Comparison of ENCODE assay signal across 12 mouse cellular contexts in the genomic region with DNA sequence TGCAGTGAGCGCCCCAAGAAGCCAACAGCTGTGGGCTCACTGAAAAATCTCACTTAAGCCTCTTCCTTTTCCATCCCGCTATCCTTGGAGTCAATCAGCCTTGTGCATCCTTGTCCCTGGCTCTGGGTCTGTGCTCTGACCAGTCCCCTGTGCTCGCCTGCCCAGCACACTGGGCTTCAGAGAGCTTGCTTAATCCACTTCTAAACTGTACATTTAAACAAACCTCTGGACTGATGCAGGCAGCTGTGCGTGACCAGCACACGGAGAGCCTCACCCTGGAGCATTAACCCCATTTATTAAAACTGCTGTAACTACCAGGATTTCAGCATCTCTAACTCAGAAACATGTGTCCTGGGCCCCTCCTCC.
DNase-seq lines count a peak whose midpoint lies in the region; ATAC-seq and TF ChIP-seq lines count a peak whose summit lies in the region.
"Had no signal": no experiment of that assay in that cellular context is flagged by ENCODE, and none has a peak within 500 bp of the region (broad histone marks: within the 10 kb centered on the region; RNA-seq: fewer than 3 reads in every experiment).

No protein-coding gene starts in this region.

- H3K9me3 ChIP-seq in heart, embryonic 16.5 days (replicated peaks; ENCODE audit: control insufficient read depth, low read length) = no peaks in the 10 kb centered on the region
- no peaks in the 10 kb centered on the region for H3K9me3 ChIP-seq in lung, embryonic 14.5 days (ENCODE audit: low read depth, low read length)
- no peaks in the 10 kb centered on the region for H3K9me3 ChIP-seq in embryonic facial prominence, embryonic 14.5 days (ENCODE audit: control insufficient read depth, low read length)
- no peaks in the 10 kb centered on the region for H3K9me3 ChIP-seq in limb, embryonic 15.5 days

- WGBS in heart, embryonic 16.5 days = 53% methylated on average over 5 of the region's 5 CpGs
- 40% methylated on average over 5 of the region's 5 CpGs for WGBS in lung, embryonic 14.5 days
- 37% methylated on average over 5 of the region's 5 CpGs for WGBS in embryonic facial prominence, embryonic 14.5 days
- WGBS in limb, embryonic 15.5 days = 40% methylated on average over 5 of the region's 5 CpGs

- peak overlapping the region; percentile 91 for H3K27ac ChIP-seq in heart, embryonic 16.5 days (ENCODE audit: low read length)
- peak overlapping the region; percentile 44; the same call in 1 of the 2 replicates for H3K27ac ChIP-seq in lung, embryonic 14.5 days (ENCODE audit: low read depth)
- peak overlapping the region; percentile 64 for H3K27ac ChIP-seq in embryonic facial prominence, embryonic 14.5 days (replicated peaks; ENCODE audit: low read depth, low read length)
- H3K27ac ChIP-seq in limb, embryonic 15.5 days = peak overlapping the region; percentile 90
- H3K27ac ChIP-seq: macrophage had no signal

- H3K4me2 ChIP-seq in heart, embryonic 16.5 days (ENCODE audit: low read depth, low read length) = no peak overlapping the region
- no peak overlapping the region for H3K4me2 ChIP-seq in lung, embryonic 14.5 days
- H3K4me2 ChIP-seq in embryonic facial prominence, embryonic 14.5 days (ENCODE audit: low read depth, low read length) = no peak overlapping the region
- H3K4me2 ChIP-seq in limb, embryonic 15.5 days = no peak overlapping the region

- ATAC-seq in heart, embryonic 16.5 days (replicated peaks; ENCODE audit: extremely low read depth, insufficient read depth, low FRiP score) = no peak
- no peak for ATAC-seq in lung, embryonic 14.5 days (ENCODE audit: insufficient read depth)
- ATAC-seq in embryonic facial prominence, embryonic 14.5 days (ENCODE audit: low read depth) = 0 out of 2 replicates have a peak, but pooled peaks have one; percentile 7
- 0 out of 2 replicates have a peak, but pooled peaks have one; percentile 16 for ATAC-seq in limb, embryonic 15.5 days (ENCODE audit: insufficient number of reproducible peaks, low FRiP score, low TSS enrichment, low read depth)
- ATAC-seq: forebrain, embryonic 14.5 days had no signal

- H3K4me1 ChIP-seq in heart, embryonic 16.5 days (ENCODE audit: control insufficient read depth, insufficient read depth, low read length) = peaks cover 44% of the 10 kb centered on the region
- peaks cover 14% of the 10 kb centered on the region for H3K4me1 ChIP-seq in lung, embryonic 14.5 days (ENCODE audit: insufficient read depth)
- H3K4me1 ChIP-seq in embryonic facial prominence, embryonic 14.5 days (ENCODE audit: control insufficient read depth, insufficient read depth, low read length) = peaks cover 31% of the 10 kb centered on the region
- peaks cover 48% of the 10 kb centered on the region for H3K4me1 ChIP-seq in limb, embryonic 15.5 days

- TF ChIP-seq CTCF in lung, embryonic 14.5 days (IDR thresholded peaks at IDR 0.05; ENCODE audit: low read depth) = no peak

- peak overlapping the region; percentile 61 for H3K9ac ChIP-seq in heart, embryonic 16.5 days (ENCODE audit: low read length)
- no peak overlapping the region for H3K9ac ChIP-seq in lung, embryonic 14.5 days
- 0 out of 2 replicates have a peak overlapping the region, but pooled peaks have one; percentile 11 for H3K9ac ChIP-seq in embryonic facial prominence, embryonic 14.5 days (ENCODE audit: low read depth, low read length)
- H3K9ac ChIP-seq in limb, embryonic 15.5 days = 0 out of 2 replicates have a peak overlapping the region, but pooled peaks have one; percentile 7

- DNase-seq in heart, adult 11 months = no peak
- no peak for DNase-seq in lung, embryonic 14.5 days
- no peak for DNase-seq in lung, adult 18-20 months
- no peak for DNase-seq in embryonic facial prominence, embryonic 14.5 days (ENCODE audit: low spot score)
- DNase-seq in right cerebral cortex, postnatal 25 days = no peak
- no peak for DNase-seq in urinary bladder, postnatal 25 days (ENCODE audit: low spot score)
- DNase-seq: gastrocnemius, postnatal 36 days; thymus, postnatal 4 days had no signal

- H3K4me3 ChIP-seq in heart, embryonic 16.5 days (ENCODE audit: low read length) = no peak overlapping the region
- no peak overlapping the region for H3K4me3 ChIP-seq in lung, embryonic 14.5 days (ENCODE audit: low read depth, low read length)
- no peak overlapping the region for H3K4me3 ChIP-seq in embryonic facial prominence, embryonic 14.5 days (ENCODE audit: low read depth, low read length)
- no peak overlapping the region for H3K4me3 ChIP-seq in limb, embryonic 15.5 days

- no peaks in the 10 kb centered on the region for H3K27me3 ChIP-seq in heart, embryonic 16.5 days (ENCODE audit: control insufficient read depth, insufficient read depth, low read length)
- H3K27me3 ChIP-seq in lung, embryonic 14.5 days (ENCODE audit: insufficient read depth, low read length) = 0 out of 2 replicates have a peak, but pooled peaks cover under 1% of the 10 kb centered on the region
- no peaks in the 10 kb centered on the region for H3K27me3 ChIP-seq in embryonic facial prominence, embryonic 14.5 days (replicated peaks; ENCODE audit: control insufficient read depth, insufficient read depth, low read length)
- no peaks in the 10 kb centered on the region for H3K27me3 ChIP-seq in limb, embryonic 15.5 days

- no peaks in the 10 kb centered on the region for H3K36me3 ChIP-seq in heart, embryonic 16.5 days (ENCODE audit: control insufficient read depth, insufficient read depth)
- no peaks in the 10 kb centered on the region for H3K36me3 ChIP-seq in lung, embryonic 14.5 days (ENCODE audit: insufficient read depth)
- no peaks in the 10 kb centered on the region for H3K36me3 ChIP-seq in embryonic facial prominence, embryonic 14.5 days (ENCODE audit: control insufficient read depth, insufficient read depth, low read length)
- no peaks in the 10 kb centered on the region for H3K36me3 ChIP-seq in limb, embryonic 15.5 days

Comparison
In these comparisons a context has a peak if more than half of its experiments do, and no peak if none do; other contexts are left out.
1. ATAC-seq: peak in embryonic facial prominence, embryonic 14.5 days (single experiment) and limb, embryonic 15.5 days (single experiment); none in heart, embryonic 16.5 days (single experiment) and lung, embryonic 14.5 days (single experiment).
2. Peak in every context shown above with its lines, with median percentiles within 50 percentile points of each other: H3K27ac ChIP-seq.